Mouse (Mus musculus) heart, postnatal 0 days (tissue): ENCODE results near the gene Fndc3a.

Experiments
- CTCF ChIP-seq: IDR thresholded peaks from 2 replicates; pipeline ENCODE4 v1.5.1; 2016; ENCODE audit warnings: antibody characterized with exemption, control low read depth, low read depth
- EP300 ChIP-seq: IDR thresholded peaks from 2 replicates; pipeline ENCODE4 v1.6.1; 2016; ENCODE audit warnings: antibody characterized with exemption, low read depth

GRCm38 (mm10) chr14:72645512-72645911 lies 64.3 kb downstream of the Fndc3a start:
- TF ChIP-seq CTCF (no peak), EP300 (no peak)
